26 mouse cellular contexts compared by ENCODE assay signal in genomic region chr2:33302405-33302804, GRCm38 (mm10).
DNase-seq lines count a peak whose midpoint lies in the region; ATAC-seq lines count a peak whose summit lies in the region.
"Had no signal": no experiment of that assay in that cellular context is flagged by ENCODE, and none has a peak within 500 bp of the region (broad histone marks: within the 10 kb centered on the region; RNA-seq: fewer than 3 reads in every experiment).

No protein-coding gene starts in this region.

- H3K4me1 ChIP-seq in forebrain, embryonic 14.5 days (ENCODE audit: control insufficient read depth, insufficient read depth, low read length), result peaks cover 5% of the 10 kb centered on the region; the same call in 1 of the 2 replicates
- H3K4me1 ChIP-seq in forebrain, embryonic 13.5 days, result peaks cover 20% of the 10 kb centered on the region
- H3K4me1 ChIP-seq in neural tube, embryonic 13.5 days (replicated peaks), result peaks cover 18% of the 10 kb centered on the region; the same call in 1 of the 2 replicates
- peaks cover 50% of the 10 kb centered on the region for H3K4me1 ChIP-seq in embryonic facial prominence, embryonic 10.5 days
- H3K4me1 ChIP-seq in heart, embryonic 11.5 days (ENCODE audit: control insufficient read depth, insufficient read depth, low read length), result peaks cover 4% of the 10 kb centered on the region; the same call in 1 of the 2 replicates

- no peaks in the 10 kb centered on the region for H3K9me3 ChIP-seq in forebrain, embryonic 14.5 days (replicated peaks; ENCODE audit: control insufficient read depth, low read length)
- no peaks in the 10 kb centered on the region for H3K9me3 ChIP-seq in forebrain, embryonic 13.5 days (replicated peaks)
- H3K9me3 ChIP-seq in neural tube, embryonic 13.5 days, result no peaks in the 10 kb centered on the region
- no peaks in the 10 kb centered on the region for H3K9me3 ChIP-seq in embryonic facial prominence, embryonic 10.5 days
- no peaks in the 10 kb centered on the region for H3K9me3 ChIP-seq in heart, embryonic 11.5 days (replicated peaks; ENCODE audit: control insufficient read depth, low read length)
- H3K9me3 ChIP-seq: forebrain, embryonic 10.5 days; heart, embryonic 13.5 days; hindbrain, embryonic 12.5 days; liver, embryonic 12.5 days had no signal

- no peak overlapping the region for H3K9ac ChIP-seq in forebrain, embryonic 14.5 days (ENCODE audit: low read length)
- H3K9ac ChIP-seq in forebrain, embryonic 13.5 days, result no peak overlapping the region
- no peak overlapping the region for H3K9ac ChIP-seq in neural tube, embryonic 13.5 days
- H3K9ac ChIP-seq in heart, embryonic 11.5 days (ENCODE audit: low read depth, low read length), result no peak overlapping the region
- H3K9ac ChIP-seq: heart, embryonic 13.5 days; hindbrain, embryonic 12.5 days; liver, embryonic 12.5 days had no signal

- DNase-seq in forebrain, embryonic 14.5 days (ENCODE audit: low spot score), result peak; percentile 5
- no peak for DNase-seq in neural tube, embryonic 10.5 days (ENCODE audit: extremely low spot score, low spot score)
- no peak for DNase-seq in embryonic facial prominence, embryonic 10.5 days (ENCODE audit: low spot score)
- DNase-seq in retina, postnatal 7 days (ENCODE audit: low read depth, low spot score), result peak; percentile 20
- DNase-seq in embryo, embryonic 10.5 days (ENCODE audit: low spot score), result no peak
- DNase-seq: adrenal gland, adult 2 months; cerebellum, adult 18-20 months; cerebellum, postnatal 36 days; gastrocnemius, postnatal 25 days; heart, adult 18-20 months; heart, postnatal 14 days; kidney, adult 8-10 months; kidney, postnatal 25 days; lung, adult 2 months; lung, postnatal 14 days; midbrain, embryonic 14.5 days; right cerebral cortex, postnatal 4 days had no signal

- H3K27ac ChIP-seq in forebrain, embryonic 14.5 days (ENCODE audit: low read depth, low read length), result no peak overlapping the region
- H3K27ac ChIP-seq in forebrain, embryonic 13.5 days, result no peak overlapping the region
- peak overlapping the region; percentile 50; the same call in 1 of the 2 replicates for H3K27ac ChIP-seq in neural tube, embryonic 13.5 days (replicated peaks)
- H3K27ac ChIP-seq in embryonic facial prominence, embryonic 10.5 days (replicated peaks), result peak overlapping the region; percentile 45; the same call in 1 of the 2 replicates
- no peak overlapping the region for H3K27ac ChIP-seq in heart, embryonic 11.5 days (ENCODE audit: low read depth, low read length)
- H3K27ac ChIP-seq: hindbrain, embryonic 12.5 days; layer of hippocampus, adult 2 months; liver, embryonic 12.5 days had no signal

- 56% methylated on average over 3 of the region's 3 CpGs for WGBS in forebrain, embryonic 14.5 days
- 62% methylated on average over 3 of the region's 3 CpGs for WGBS in forebrain, embryonic 13.5 days
- WGBS in neural tube, embryonic 13.5 days, result 84% methylated on average over 3 of the region's 3 CpGs
- WGBS in embryonic facial prominence, embryonic 10.5 days, result 79% methylated on average over 3 of the region's 3 CpGs
- WGBS in heart, embryonic 11.5 days (ENCODE audit: insufficient replicate concordance), result 81% methylated on average over 3 of the region's 3 CpGs

- no peaks in the 10 kb centered on the region for H3K27me3 ChIP-seq in forebrain, embryonic 14.5 days (replicated peaks; ENCODE audit: control insufficient read depth, insufficient read depth, low read length)
- H3K27me3 ChIP-seq in forebrain, embryonic 13.5 days, result no peaks in the 10 kb centered on the region
- H3K27me3 ChIP-seq in neural tube, embryonic 13.5 days, result no peaks in the 10 kb centered on the region
- no peaks in the 10 kb centered on the region for H3K27me3 ChIP-seq in embryonic facial prominence, embryonic 10.5 days (replicated peaks; ENCODE audit: low read depth, poor library complexity, severe bottlenecking)
- no peaks in the 10 kb centered on the region for H3K27me3 ChIP-seq in heart, embryonic 11.5 days (ENCODE audit: control insufficient read depth, insufficient read depth, low read length)
- H3K27me3 ChIP-seq: heart, embryonic 13.5 days; hindbrain, embryonic 12.5 days; liver, embryonic 12.5 days; Patski had no signal

- no peak for ATAC-seq in forebrain, embryonic 14.5 days
- no peak for ATAC-seq in forebrain, embryonic 13.5 days
- ATAC-seq in neural tube, embryonic 13.5 days (ENCODE audit: low read depth), result no peak
- ATAC-seq in heart, embryonic 11.5 days (replicated peaks; ENCODE audit: insufficient number of reproducible peaks, low FRiP score, low TSS enrichment), result no peak
- ATAC-seq: liver, embryonic 12.5 days; Patski had no signal

- H3K4me3 ChIP-seq in forebrain, embryonic 14.5 days (ENCODE audit: low read depth, low read length), result no peak overlapping the region
- H3K4me3 ChIP-seq in forebrain, embryonic 13.5 days, result no peak overlapping the region
- H3K4me3 ChIP-seq in neural tube, embryonic 13.5 days, result no peak overlapping the region
- H3K4me3 ChIP-seq in embryonic facial prominence, embryonic 10.5 days, result no peak overlapping the region
- H3K4me3 ChIP-seq in heart, embryonic 11.5 days (ENCODE audit: low read depth, low read length), result no peak overlapping the region
- H3K4me3 ChIP-seq: forebrain, embryonic 10.5 days; heart, embryonic 13.5 days; hindbrain, embryonic 12.5 days; layer of hippocampus, adult 2 months; liver, embryonic 12.5 days had no signal

- H3K36me3 ChIP-seq in forebrain, embryonic 14.5 days (ENCODE audit: control insufficient read depth, insufficient read depth, low read length), result 0 out of 2 replicates have a peak, but pooled peaks cover 3% of the 10 kb centered on the region
- H3K36me3 ChIP-seq in forebrain, embryonic 13.5 days (ENCODE audit: poor library complexity, severe bottlenecking), result peaks cover 11% of the 10 kb centered on the region; the same call in 1 of the 2 replicates
- peaks cover 17% of the 10 kb centered on the region for H3K36me3 ChIP-seq in neural tube, embryonic 13.5 days
- H3K36me3 ChIP-seq in embryonic facial prominence, embryonic 10.5 days (replicated peaks), result no peaks in the 10 kb centered on the region
- H3K36me3 ChIP-seq in heart, embryonic 11.5 days (ENCODE audit: control insufficient read depth, insufficient read depth, low read length), result no peaks in the 10 kb centered on the region
- H3K36me3 ChIP-seq: forebrain, embryonic 10.5 days; heart, embryonic 13.5 days; liver, embryonic 12.5 days had no signal

- H3K4me2 ChIP-seq in forebrain, embryonic 14.5 days (ENCODE audit: low read length), result no peak overlapping the region
- H3K4me2 ChIP-seq in forebrain, embryonic 13.5 days, result no peak overlapping the region
- H3K4me2 ChIP-seq in neural tube, embryonic 13.5 days, result no peak overlapping the region
- no peak overlapping the region for H3K4me2 ChIP-seq in heart, embryonic 11.5 days
- H3K4me2 ChIP-seq: heart, embryonic 13.5 days; hindbrain, embryonic 12.5 days; liver, embryonic 12.5 days had no signal

Comparison
In these comparisons a context has a peak if more than half of its experiments do, and no peak if none do; other contexts are left out.
1. DNase-seq: peak in forebrain, embryonic 14.5 days (single experiment) and retina, postnatal 7 days (single experiment); none in neural tube, embryonic 10.5 days (single experiment), embryonic facial prominence, embryonic 10.5 days (single experiment) and embryo, embryonic 10.5 days (single experiment).
2. H3K27ac ChIP-seq: peak in neural tube, embryonic 13.5 days (single experiment) and embryonic facial prominence, embryonic 10.5 days (single experiment); none in forebrain, embryonic 14.5 days (single experiment), forebrain, embryonic 13.5 days (single experiment) and heart, embryonic 11.5 days (single experiment).